Comparison of ENCODE assay signal across 7 mouse cellular contexts in the genomic region with DNA sequence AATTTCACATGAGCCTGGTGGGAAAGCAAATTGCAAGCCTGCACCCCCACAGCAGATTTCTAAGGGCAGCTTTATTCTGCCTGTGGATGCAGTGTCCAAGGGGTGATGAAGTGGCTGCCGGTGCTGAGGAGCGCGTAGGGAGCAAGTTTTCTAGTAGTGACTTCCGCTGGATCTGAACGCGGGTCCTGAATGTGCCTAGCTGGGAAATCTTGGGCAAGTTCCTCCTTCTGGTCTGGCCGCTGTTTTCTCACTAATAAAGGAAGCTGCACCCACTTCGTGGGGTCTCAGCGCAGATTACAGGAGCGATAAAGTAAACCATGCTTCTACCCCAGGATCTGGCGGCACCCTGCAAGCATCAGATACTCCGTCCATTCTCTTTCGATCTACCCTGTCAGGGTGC. TPM values are rescaled to one million over a fixed set of nuclear protein-coding genes. Genes with fewer than 3 reads are reported as not detected.
A peak's percentile ranks its signal among the peaks of the same experiment; 100 is the strongest.
DNase-seq lines count a peak whose midpoint lies in the region; ATAC-seq and TF ChIP-seq lines count a peak whose summit lies in the region.

No protein-coding gene starts in this region.

- H3K27ac ChIP-seq in hindbrain, embryonic 10.5 days, result peak overlapping the region; percentile 92
- H3K27ac ChIP-seq in liver, embryonic 16.5 days (ENCODE audit: low read length), result no peak overlapping the region
- no peak overlapping the region for H3K27ac ChIP-seq in thymus, adult 2 months (ENCODE audit: control insufficient read depth, insufficient read depth, low read length)

- H3K36me3 ChIP-seq in hindbrain, embryonic 10.5 days, result peaks cover 15% of the 10 kb centered on the region
- no peaks in the 10 kb centered on the region for H3K36me3 ChIP-seq in liver, embryonic 16.5 days (ENCODE audit: control insufficient read depth, insufficient read depth)
- H3K36me3 ChIP-seq in thymus, adult 2 months (ENCODE audit: control insufficient read depth, insufficient read depth, low read length), result no peaks in the 10 kb centered on the region

- peak overlapping the region; percentile 81 for H3K4me3 ChIP-seq in hindbrain, embryonic 10.5 days
- H3K4me3 ChIP-seq in liver, embryonic 16.5 days (ENCODE audit: low read depth, low read length), result no peak overlapping the region; the same call in 1 of the 2 replicates
- no peak overlapping the region for H3K4me3 ChIP-seq in thymus, adult 2 months (ENCODE audit: control insufficient read depth, insufficient read depth, low read length)

- H3K27me3 ChIP-seq in hindbrain, embryonic 10.5 days (ENCODE audit: insufficient read depth, poor library complexity, severe bottlenecking), result peaks cover 20% of the 10 kb centered on the region
- H3K27me3 ChIP-seq in liver, embryonic 16.5 days (ENCODE audit: control insufficient read depth, insufficient read depth, low read depth, low read length), result peaks cover 15% of the 10 kb centered on the region
- no peaks in the 10 kb centered on the region for H3K27me3 ChIP-seq in thymus, adult 2 months (ENCODE audit: control insufficient read depth, insufficient read depth, low read length)

- H3K9me3 ChIP-seq in hindbrain, embryonic 10.5 days, result no peaks in the 10 kb centered on the region
- no peaks in the 10 kb centered on the region for H3K9me3 ChIP-seq in liver, embryonic 16.5 days (replicated peaks; ENCODE audit: control insufficient read depth, low read length)

- peaks cover 50% of the 10 kb centered on the region for H3K4me1 ChIP-seq in hindbrain, embryonic 10.5 days (replicated peaks)
- peaks cover 2% of the 10 kb centered on the region for H3K4me1 ChIP-seq in liver, embryonic 16.5 days (ENCODE audit: control insufficient read depth, low read depth, low read length)
- peaks cover 11% of the 10 kb centered on the region for H3K4me1 ChIP-seq in thymus, adult 2 months (replicated peaks; ENCODE audit: control insufficient read depth, insufficient read depth, low read length)

- no peak for ATAC-seq in liver, embryonic 16.5 days (ENCODE audit: low read depth)

- no peak for TF ChIP-seq CTCF in thymus, adult 2 months (IDR thresholded peaks at IDR 0.05; ENCODE audit: borderline replicate concordance, control insufficient read depth, extremely low read depth, insufficient read depth, low read length, poor library complexity)

- 22% methylated on average over 13 of the region's 13 CpGs for WGBS in hindbrain, embryonic 10.5 days
- 14% methylated on average over 13 of the region's 13 CpGs for WGBS in liver, embryonic 16.5 days (ENCODE audit: insufficient replicate concordance)
- WGBS in thymus, adult 2 months, result 25% methylated on average over 13 of the region's 13 CpGs

- DNase-seq in retina, embryonic 14.5 days (ENCODE audit: low spot score), result peak; percentile 21
- DNase-seq in retina, postnatal 1 day, result no peak
- no peak for DNase-seq in hindbrain, embryonic 10.5 days (ENCODE audit: low spot score)
- DNase-seq in right cerebral cortex, adult 18-20 months, result no peak
- DNase-seq in thymus, adult 2 months, result no peak
- DNase-seq in left cerebral cortex, adult 11 months (ENCODE audit: low spot score), result no peak

- peak overlapping the region; percentile 60 for H3K4me2 ChIP-seq in liver, embryonic 16.5 days (ENCODE audit: low read depth, low read length)

- H3K9ac ChIP-seq in liver, embryonic 16.5 days (ENCODE audit: low read depth, low read length), result no peak overlapping the region

- no peak for TF ChIP-seq POLR2A in thymus, adult 2 months (IDR thresholded peaks at IDR 0.05; ENCODE audit: control insufficient read depth, extremely low read depth, insufficient read depth, low read length, poor library complexity)

RNA-seq across cellular contexts. Expression of a gene that starts 0.5 kb away (rescaled TPM):
- polyA plus RNA-seq in hindbrain, embryonic 10.5 days (2016; fragmentation: Nextera tagmentation; extraction: Ambion mirVana), result 74.1 and 76.0 TPM in 2 replicates
- 0.81 and 2.5 TPM in 2 replicates for polyA plus RNA-seq in liver, embryonic 16.5 days (2015; fragmentation: Nextera tagmentation; extraction: Ambion mirVana)
- polyA plus RNA-seq in thymus, adult 2 months (2012; rRNA removed), result 16.4 and 20.3 TPM in 2 replicates

RNA-seq across cellular contexts. Expression of a gene that starts 6.0 kb away (rescaled TPM):
- 0.16 TPM in 1 of 2 replicates, not detected in the other for polyA plus RNA-seq in hindbrain, embryonic 10.5 days (2016; fragmentation: Nextera tagmentation; extraction: Ambion mirVana)
- 1.0 and 1.1 TPM in 2 replicates for polyA plus RNA-seq in liver, embryonic 16.5 days (2015; fragmentation: Nextera tagmentation; extraction: Ambion mirVana)
- polyA plus RNA-seq in thymus, adult 2 months (2012; rRNA removed), result 4.3 and 7.3 TPM in 2 replicates

RNA-seq across cellular contexts. Expression of a gene that starts 18.7 kb away (rescaled TPM):
- 73.3 and 80.4 TPM in 2 replicates for polyA plus RNA-seq in hindbrain, embryonic 10.5 days (2016; fragmentation: Nextera tagmentation; extraction: Ambion mirVana)
- polyA plus RNA-seq in liver, embryonic 16.5 days (2015; fragmentation: Nextera tagmentation; extraction: Ambion mirVana), result 112 and 113 TPM in 2 replicates
- polyA plus RNA-seq in thymus, adult 2 months (2012; rRNA removed), result 178 and 183 TPM in 2 replicates

RNA-seq across cellular contexts. Expression of a gene that starts 39.5 kb away (rescaled TPM):
- polyA plus RNA-seq in hindbrain, embryonic 10.5 days (2016; fragmentation: Nextera tagmentation; extraction: Ambion mirVana), result 2.4 and 3.6 TPM in 2 replicates
- 0.21 and 0.40 TPM in 2 replicates for polyA plus RNA-seq in liver, embryonic 16.5 days (2015; fragmentation: Nextera tagmentation; extraction: Ambion mirVana)
- 0.15 and 0.56 TPM in 2 replicates for polyA plus RNA-seq in thymus, adult 2 months (2012; rRNA removed)
